ENCODE assay signal across 8 mouse cellular contexts in the genomic region with DNA sequence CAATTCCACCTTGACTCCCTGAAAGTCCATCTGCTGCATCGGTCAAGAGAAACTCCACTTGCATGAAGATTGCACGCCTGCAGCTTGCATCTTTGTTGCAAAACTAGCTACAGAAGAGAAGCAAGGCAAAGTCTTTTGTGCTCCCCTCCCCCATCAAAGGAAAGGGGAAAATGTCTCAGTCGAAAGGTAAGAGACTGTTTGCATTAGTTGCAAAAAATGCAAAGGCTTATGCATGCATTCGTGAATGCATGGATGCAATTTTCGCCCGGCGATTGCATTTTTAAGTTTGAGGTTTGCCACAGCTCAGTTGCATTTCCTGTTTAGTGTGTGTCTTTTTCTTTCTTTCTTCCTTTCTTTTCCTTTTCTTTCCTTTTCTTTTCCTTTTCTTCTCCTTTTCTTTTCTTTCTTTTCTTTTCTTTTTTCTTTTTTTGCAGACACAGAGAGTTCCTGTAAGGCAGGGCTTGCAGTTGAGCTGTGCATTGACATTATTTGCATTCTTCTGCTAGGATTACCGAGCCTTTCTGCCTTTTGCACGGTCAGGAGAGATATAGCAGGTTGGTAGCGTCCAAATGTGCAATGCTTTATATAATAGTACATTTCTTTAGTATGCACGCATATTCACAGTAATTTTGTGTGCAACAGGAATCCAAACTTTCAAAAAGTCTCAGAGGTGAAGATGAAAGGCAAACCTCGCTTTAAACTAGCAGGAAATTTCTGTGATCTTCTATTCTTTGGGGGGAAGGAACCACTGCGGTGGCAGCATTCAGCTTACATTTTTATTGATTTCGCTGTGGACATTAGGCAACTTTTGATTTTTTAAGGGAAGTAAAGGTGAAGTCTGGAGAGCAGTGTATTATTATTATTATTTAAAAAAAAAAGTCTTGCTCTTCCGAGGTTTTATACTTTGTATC. TPM values are rescaled to one million over a fixed set of nuclear protein-coding genes. Genes with fewer than 3 reads are reported as not detected.
DNase-seq lines count a peak whose midpoint lies in the region; ATAC-seq and TF ChIP-seq lines count a peak whose summit lies in the region.

No protein-coding gene starts in this region.

- H3K9ac ChIP-seq in kidney, postnatal 0 days (ENCODE audit: low read depth, low read length): peak overlapping the region; percentile 43; the same call in 1 of the 2 replicates
- peak overlapping the region; percentile 62 for H3K9ac ChIP-seq in hindbrain, embryonic 16.5 days (ENCODE audit: low read depth, low read length)
- H3K9ac ChIP-seq in midbrain, embryonic 15.5 days: peak overlapping the region; percentile 61

- no peak for ATAC-seq in kidney, postnatal 0 days (replicated peaks; ENCODE audit: low FRiP score, low read depth)
- peak; percentile 46 for ATAC-seq in hindbrain, embryonic 16.5 days
- ATAC-seq in midbrain, embryonic 15.5 days (replicated peaks): no peak; the same call in 1 of the 2 replicates

- TF ChIP-seq CTCF in kidney, postnatal 0 days (IDR thresholded peaks at IDR 0.05; ENCODE audit: low read depth): no peak

- no peak for DNase-seq in kidney, postnatal 0 days (ENCODE audit: low spot score)
- no peak for DNase-seq in kidney, adult 8-10 months
- no peak for DNase-seq in retina, postnatal 1 day
- DNase-seq in embryo, embryonic 11 days: no peak
- DNase-seq in cerebellum, postnatal 36 days: no peak

- peak overlapping the region; percentile 57 for H3K4me2 ChIP-seq in kidney, postnatal 0 days (ENCODE audit: low read length)
- peak overlapping the region; percentile 73 for H3K4me2 ChIP-seq in hindbrain, embryonic 16.5 days (ENCODE audit: low read length)
- H3K4me2 ChIP-seq in midbrain, embryonic 15.5 days: peak overlapping the region; percentile 66

- no peaks in the 10 kb centered on the region for H3K36me3 ChIP-seq in kidney, postnatal 0 days (ENCODE audit: insufficient read depth, low read length)
- H3K36me3 ChIP-seq in hindbrain, embryonic 16.5 days (ENCODE audit: control insufficient read depth, insufficient read depth, low read length): no peaks in the 10 kb centered on the region
- no peaks in the 10 kb centered on the region for H3K36me3 ChIP-seq in midbrain, embryonic 15.5 days (replicated peaks)

- peak overlapping the region; percentile 51 for H3K4me3 ChIP-seq in kidney, postnatal 0 days (replicated peaks; ENCODE audit: low read depth, low read length)
- peak overlapping the region; percentile 83 for H3K4me3 ChIP-seq in brown adipose tissue, adult 24 weeks (ENCODE audit: insufficient read depth, low read depth, low read length)
- peak overlapping the region; percentile 67 for H3K4me3 ChIP-seq in hindbrain, embryonic 16.5 days (ENCODE audit: low read length)
- H3K4me3 ChIP-seq in midbrain, embryonic 15.5 days: peak overlapping the region; percentile 71

- H3K27me3 ChIP-seq in kidney, postnatal 0 days (ENCODE audit: insufficient read depth, low read length): no peaks in the 10 kb centered on the region
- no peaks in the 10 kb centered on the region for H3K27me3 ChIP-seq in hindbrain, embryonic 16.5 days (replicated peaks; ENCODE audit: control insufficient read depth, insufficient read depth, low read length)
- no peaks in the 10 kb centered on the region for H3K27me3 ChIP-seq in midbrain, embryonic 15.5 days (replicated peaks)

- peaks cover 10% of the 10 kb centered on the region; the same call in 1 of the 2 replicates for H3K4me1 ChIP-seq in kidney, postnatal 0 days (replicated peaks; ENCODE audit: insufficient read depth, low read length)
- H3K4me1 ChIP-seq in brown adipose tissue, adult 24 weeks (ENCODE audit: control insufficient read depth, insufficient read depth, insufficient read length, low read length): peaks cover 11% of the 10 kb centered on the region
- H3K4me1 ChIP-seq in hindbrain, embryonic 16.5 days (ENCODE audit: control insufficient read depth, insufficient read depth, low read depth, low read length): peaks cover 18% of the 10 kb centered on the region
- peaks cover 40% of the 10 kb centered on the region for H3K4me1 ChIP-seq in midbrain, embryonic 15.5 days

- H3K27ac ChIP-seq in kidney, postnatal 0 days: no peak overlapping the region
- no peak overlapping the region for H3K27ac ChIP-seq in brown adipose tissue, adult 24 weeks (replicated peaks; ENCODE audit: low read depth, low read length)
- H3K27ac ChIP-seq in hindbrain, embryonic 16.5 days (ENCODE audit: low read depth, low read length): peak overlapping the region; percentile 64
- H3K27ac ChIP-seq in midbrain, embryonic 15.5 days: peak overlapping the region; percentile 55; the same call in 1 of the 2 replicates

- WGBS in kidney, postnatal 0 days: 5% methylated on average over 15 of the region's 15 CpGs
- WGBS in hindbrain, embryonic 16.5 days: 7% methylated on average over 15 of the region's 15 CpGs
- WGBS in midbrain, embryonic 15.5 days: 5% methylated on average over 15 of the region's 15 CpGs

- no peaks in the 10 kb centered on the region for H3K9me3 ChIP-seq in kidney, postnatal 0 days (replicated peaks; ENCODE audit: low read length)
- no peaks in the 10 kb centered on the region for H3K9me3 ChIP-seq in hindbrain, embryonic 16.5 days (ENCODE audit: control insufficient read depth, low read length)
- no peaks in the 10 kb centered on the region for H3K9me3 ChIP-seq in midbrain, embryonic 15.5 days

RNA-seq across cellular contexts. Expression of a gene that starts 0.6 kb away (rescaled TPM):
- polyA plus RNA-seq in kidney, postnatal 0 days (2015; fragmentation: Nextera tagmentation; extraction: Ambion mirVana): 12.7 and 12.8 TPM in 2 replicates
- 9.6 and 11.1 TPM in 2 replicates for polyA plus RNA-seq in brown adipose tissue, adult 24 weeks (2012; ENCODE audit: insufficient read depth, insufficient read length, missing spikeins)
- 24.4 and 26.9 TPM in 2 replicates for polyA plus RNA-seq in hindbrain, embryonic 16.5 days (2015; fragmentation: Nextera tagmentation; extraction: Ambion mirVana)
- polyA plus RNA-seq in midbrain, embryonic 15.5 days (2015; fragmentation: Nextera tagmentation; extraction: Ambion mirVana): 23.9 and 24.0 TPM in 2 replicates

Comparison
In these comparisons a context has a peak if more than half of its experiments do, and no peak if none do; other contexts are left out.
1. H3K27ac ChIP-seq: peak in hindbrain, embryonic 16.5 days (single experiment) and midbrain, embryonic 15.5 days (single experiment); none in kidney, postnatal 0 days (single experiment) and brown adipose tissue, adult 24 weeks (single experiment).
2. Peak in every context shown above with its lines, with median percentiles within 50 percentile points of each other: H3K4me2 ChIP-seq, H3K4me3 ChIP-seq and H3K9ac ChIP-seq.